Mouse (Mus musculus) fibroblast of lung, adult 2 months (primary cell): Measurements from ENCODE around the gene Selenoo.

Source experiments
- DNase-seq: peaks from one replicate; pipeline ENCODE4 v3.0.0-alpha.2; 2011; ENCODE audit warnings: low read depth

Selenoo gene

GRCm38 (mm10) chr15:89075478-89076147 is 13.3 kb upstream of the Selenoo start:
- peak; percentile 51 for DNase-seq

- no peak for DNase-seq
Measured at GRCm38 (mm10) chr15:89076156-89076731, 12.6 kb upstream of the Selenoo start.

GRCm38 (mm10) chr15:89078208-89078836 is 10.6 kb upstream of the Selenoo start:
- DNase-seq: no peak

- no peak for DNase-seq
Measured at GRCm38 (mm10) chr15:89083906-89084305, 5.0 kb upstream of the Selenoo start.

GRCm38 (mm10) chr15:89084826-89085225 is 4.1 kb upstream of the Selenoo start:
- DNase-seq: no peak

- DNase-seq: no peak
Measured at GRCm38 (mm10) chr15:89089248-89090051, 566 bp downstream of the Selenoo start.

GRCm38 (mm10) chr15:89090662-89091061 is 1.8 kb downstream of the Selenoo start:
- DNase-seq: no peak

- DNase-seq: no peak
Measured at GRCm38 (mm10) chr15:89092181-89092580, 3.3 kb downstream of the Selenoo start.

GRCm38 (mm10) chr15:89097450-89097849 is 8.6 kb downstream of the Selenoo start:
- DNase-seq: no peak

GRCm38 (mm10) chr15:89098616-89099015 is 9.7 kb downstream of the Selenoo start:
- DNase-seq: no peak

- DNase-seq: no peak
Measured at GRCm38 (mm10) chr15:89100823-89101222, 11.9 kb downstream of the Selenoo start.

- DNase-seq: no peak
Measured at GRCm38 (mm10) chr15:89102646-89103045, 13.8 kb downstream of the Selenoo start.

- no peak for DNase-seq
Measured at GRCm38 (mm10) chr15:89103921-89104320, 15.0 kb downstream of the Selenoo start.

- DNase-seq: no peak
Measured at GRCm38 (mm10) chr15:89104425-89104824, 15.5 kb downstream of the Selenoo start.

GRCm38 (mm10) chr15:89106073-89106472 is 17.2 kb downstream of the Selenoo start:
- DNase-seq: no peak

GRCm38 (mm10) chr15:89106976-89107375 is 18.1 kb downstream of the Selenoo start:
- DNase-seq: no peak

- DNase-seq: no peak
Measured at GRCm38 (mm10) chr15:89110147-89110546, 21.3 kb downstream of the Selenoo start.

GRCm38 (mm10) chr15:89118007-89118406 is 29.1 kb downstream of the Selenoo start:
- DNase-seq: no peak

GRCm38 (mm10) chr15:89122649-89123366 is 33.9 kb downstream of the Selenoo start, which contains the start of gene Tubgcp6:
TSS of gene Tubgcp6 (minus strand) at chr15:89123112.
- DNase-seq: peak; percentile 72

- no peak for DNase-seq
Measured at GRCm38 (mm10) chr15:89123595-89123994, 34.7 kb downstream of the Selenoo start.

GRCm38 (mm10) chr15:89124312-89124711 is 35.4 kb downstream of the Selenoo start:
- DNase-seq: no peak

- DNase-seq: no peak
Measured at GRCm38 (mm10) chr15:89125351-89125750, 36.5 kb downstream of the Selenoo start.
